Mouse (Mus musculus): ENCODE results near the gene Ttl.

The Ttl gene

DNA sequence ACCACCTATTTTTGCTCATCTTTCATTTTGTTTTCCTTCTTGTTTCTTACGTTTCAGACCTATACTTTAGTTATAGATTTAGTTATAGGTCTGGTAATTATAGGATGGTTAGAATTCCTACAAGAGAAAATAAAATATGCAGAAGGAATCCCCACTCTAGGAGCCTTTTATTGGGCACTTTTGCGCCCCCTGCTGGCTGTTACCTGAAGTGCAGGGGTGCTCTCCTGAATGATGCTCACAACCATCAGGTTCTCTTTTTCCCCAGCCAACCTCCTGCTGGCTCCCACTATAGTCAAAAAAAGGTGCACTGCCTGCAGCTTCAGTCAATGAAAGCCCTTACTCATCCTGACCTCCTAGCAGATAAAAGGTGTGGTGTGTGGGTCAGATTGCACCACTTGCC is 19.2 kb downstream of the Ttl start:
- DNase-seq (ENCODE audit: low read depth), result peak; percentile 17

DNA sequence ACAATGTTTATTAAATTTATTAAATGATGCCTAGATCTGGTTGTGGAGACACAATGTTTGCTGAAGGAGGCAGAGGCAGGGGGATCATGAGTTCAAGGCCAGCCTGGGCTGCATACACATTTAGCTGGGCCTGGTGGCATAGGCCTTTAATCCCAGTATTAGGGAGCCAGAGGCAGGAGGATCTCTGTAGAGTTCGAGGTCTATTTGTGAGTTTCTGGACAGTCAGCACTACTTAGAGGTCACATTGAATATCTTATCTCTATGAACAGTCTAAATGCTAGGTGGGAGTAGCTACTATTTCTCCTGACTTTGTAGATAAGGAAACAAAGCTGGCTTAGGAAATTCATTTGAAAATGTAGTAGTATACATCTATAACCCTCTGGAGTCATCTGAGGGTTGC is 21.8 kb downstream of the Ttl start:
- DNase-seq (ENCODE audit: low read depth), result no peak

DNA sequence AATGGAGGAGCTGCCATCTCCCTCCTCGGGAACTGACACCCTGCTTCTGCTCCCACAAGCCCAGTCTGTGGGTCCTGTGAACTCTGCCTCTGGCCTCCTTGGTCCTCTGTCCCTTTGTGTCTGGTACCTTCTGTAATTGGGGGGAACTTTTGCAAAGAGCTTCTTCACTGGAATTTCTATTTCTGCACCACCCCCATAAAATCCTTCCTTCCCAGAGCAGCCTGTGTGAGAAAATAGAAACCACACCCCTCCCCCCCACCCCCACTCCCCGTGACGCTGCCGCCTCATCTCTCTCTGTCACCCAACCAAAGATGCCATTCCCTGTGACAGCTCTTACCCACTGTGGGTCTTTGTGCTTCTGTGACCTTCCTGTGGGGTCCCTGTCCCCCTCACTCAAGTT is 24.6 kb downstream of the Ttl start:
- no peak for DNase-seq (ENCODE audit: low read depth)

DNA sequence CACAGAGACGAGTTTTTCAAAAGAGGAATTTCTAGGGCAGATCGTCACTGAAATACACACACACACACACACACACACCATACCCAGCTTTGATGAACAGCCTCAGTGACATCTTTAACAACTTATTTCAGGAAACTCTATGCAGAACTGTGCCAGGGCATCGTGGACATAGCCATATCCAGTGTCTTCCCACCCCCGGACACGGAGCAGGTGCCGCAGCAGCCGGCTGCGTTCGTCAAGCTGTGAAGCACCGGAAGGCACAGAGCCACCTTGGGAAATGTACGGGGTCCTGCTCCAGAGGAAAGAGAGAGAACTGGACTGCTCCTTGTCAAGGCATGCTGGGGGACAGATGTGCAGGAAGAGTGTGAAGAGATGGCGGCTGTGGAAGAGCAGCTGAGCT is 27.1 kb downstream of the Ttl start:
- no peak for DNase-seq (ENCODE audit: low read depth)

DNA sequence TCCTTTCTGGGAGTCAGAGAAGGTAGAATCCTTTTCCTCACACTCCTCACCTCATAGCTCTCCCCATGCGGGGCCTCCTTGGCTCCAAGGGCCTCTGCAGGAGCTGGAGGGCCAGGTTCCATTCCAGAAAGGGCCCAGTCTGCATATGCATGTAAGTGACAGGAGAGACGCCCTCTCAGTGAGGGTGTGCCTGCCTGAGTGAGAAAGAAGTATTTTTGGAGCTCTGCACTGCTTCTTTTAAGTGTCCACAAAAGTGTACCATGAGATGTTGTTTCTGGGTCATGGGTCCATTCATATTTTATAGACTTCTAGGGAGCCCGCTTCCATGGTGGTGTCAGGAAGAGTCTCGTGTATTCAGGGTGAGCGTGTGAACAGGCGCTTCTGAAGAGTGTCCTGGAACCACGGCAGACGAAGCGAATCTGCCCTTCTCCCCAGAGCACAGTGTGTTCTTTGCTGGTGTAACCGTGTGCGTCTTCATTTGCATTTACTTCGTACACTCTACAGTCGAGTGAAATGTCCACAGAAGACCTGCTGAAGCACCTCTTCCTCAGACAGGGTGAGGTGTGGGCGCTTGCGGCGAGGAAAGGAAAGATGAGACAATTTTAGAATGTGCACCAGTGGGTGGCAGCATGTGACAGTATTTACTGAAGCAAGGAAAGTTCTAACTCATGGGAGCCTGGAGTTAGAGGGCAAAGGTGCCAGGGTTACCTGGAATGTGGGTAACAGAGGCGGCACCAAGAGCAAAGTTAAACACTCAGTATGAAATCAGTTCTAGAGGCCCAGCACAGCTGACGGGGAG is 28.4 kb downstream of the Ttl start:
- no peak for DNase-seq (ENCODE audit: low read depth)

DNA sequence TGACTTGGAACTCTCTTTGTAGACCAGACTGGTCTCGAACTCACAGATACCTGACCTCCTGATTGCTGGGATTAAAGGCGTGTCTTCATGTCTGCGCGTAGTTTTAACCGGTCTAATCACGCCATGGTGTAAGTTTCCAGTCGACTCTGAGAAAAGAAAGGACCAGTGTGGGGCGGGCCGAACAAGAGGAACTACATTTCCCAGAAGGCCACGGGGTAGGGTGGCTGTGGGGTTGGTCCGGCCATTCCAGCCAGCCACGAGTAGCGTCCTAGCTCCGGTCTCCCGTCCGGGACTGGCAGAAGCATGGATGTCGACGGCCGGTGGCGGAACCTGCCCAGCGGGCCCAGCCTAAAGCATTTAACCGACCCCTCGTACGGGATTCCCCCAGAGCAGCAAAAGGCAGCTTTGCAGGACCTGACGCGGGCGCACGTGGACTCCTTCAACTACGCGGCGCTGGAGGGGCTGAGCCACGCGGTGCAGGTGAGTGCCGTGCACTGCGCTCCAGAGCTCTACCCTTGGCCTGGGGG is 35.1 kb downstream of the Ttl start, which contains the start of gene Polr1b:
Gene Polr1b (plus strand): TSS at position 212 of the 527 bp plus-strand sequence.
- DNase-seq (ENCODE audit: low read depth), result peak; percentile 97

DNA sequence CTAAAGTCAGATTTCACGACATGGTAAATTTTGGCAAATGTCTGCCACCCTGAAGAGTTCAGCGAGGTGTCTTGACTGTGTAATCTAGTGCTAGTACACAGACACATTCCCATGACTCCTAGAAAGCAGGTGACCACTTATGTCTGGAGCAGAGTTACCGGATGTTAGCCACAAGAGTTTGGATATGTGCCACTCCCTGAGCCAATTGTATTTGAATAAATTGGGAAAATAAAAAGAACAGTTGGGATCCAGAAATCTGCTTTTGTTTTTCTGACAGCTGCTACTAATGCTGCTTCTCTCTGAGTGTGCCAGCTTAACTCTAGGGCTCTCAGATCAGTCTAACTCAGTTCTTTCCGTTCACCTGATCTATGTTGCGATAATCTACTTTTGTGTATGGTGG is 47.2 kb downstream of the Ttl start:
- DNase-seq (ENCODE audit: low read depth), result no peak

DNA sequence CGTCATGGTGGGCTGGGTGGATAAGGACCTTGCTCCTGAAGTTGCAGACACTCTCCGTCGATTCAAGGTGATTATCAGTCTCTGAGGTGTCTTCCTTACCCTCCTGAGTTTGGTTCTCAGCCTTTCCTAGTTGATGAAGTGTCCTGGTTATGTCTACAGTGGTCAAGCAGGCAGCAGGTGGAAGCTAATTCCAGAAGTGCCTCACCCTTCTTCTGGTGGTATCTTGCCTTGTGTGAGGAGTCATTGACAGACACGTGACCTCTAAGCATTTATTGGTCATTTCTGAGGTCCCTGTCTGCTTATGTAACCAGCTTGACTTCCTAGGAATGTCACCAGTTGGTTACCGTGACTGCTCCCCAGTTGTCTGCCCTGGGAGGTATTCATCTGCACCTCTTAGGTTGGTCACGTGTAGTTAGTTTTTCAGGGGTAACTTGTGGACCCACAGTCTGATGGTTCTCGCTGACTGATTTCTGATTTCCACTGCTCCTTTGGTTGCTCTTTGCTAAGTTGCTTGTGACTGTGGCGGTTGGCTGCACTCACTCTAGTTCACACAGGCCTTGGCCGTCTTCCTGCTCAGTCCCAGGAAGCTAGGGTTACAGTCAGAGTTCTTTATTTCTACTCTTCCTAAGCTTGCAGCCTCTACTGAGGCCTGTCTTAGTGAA is 50.1 kb downstream of the Ttl start:
- DNase-seq (ENCODE audit: low read depth), result no peak

DNA sequence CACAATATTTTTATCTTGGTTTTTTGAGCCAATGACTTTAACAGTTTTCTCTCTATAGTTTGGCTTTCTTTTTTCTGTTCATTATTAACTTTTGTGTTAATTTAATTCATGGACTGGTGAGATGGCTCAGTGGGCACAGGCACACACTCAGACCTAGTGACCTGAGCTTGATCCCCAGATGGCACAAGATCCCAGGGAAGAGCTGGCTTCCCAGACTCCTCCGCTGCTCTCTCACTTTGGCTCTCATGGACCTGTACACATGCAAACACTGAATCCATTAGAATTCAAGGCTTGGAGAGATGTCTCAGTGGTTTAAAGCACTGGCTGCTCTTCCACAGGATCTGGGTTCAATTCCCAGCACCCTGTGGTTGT is 50.6 kb downstream of the Ttl start:
- DNase-seq (ENCODE audit: low read depth), result no peak

DNA sequence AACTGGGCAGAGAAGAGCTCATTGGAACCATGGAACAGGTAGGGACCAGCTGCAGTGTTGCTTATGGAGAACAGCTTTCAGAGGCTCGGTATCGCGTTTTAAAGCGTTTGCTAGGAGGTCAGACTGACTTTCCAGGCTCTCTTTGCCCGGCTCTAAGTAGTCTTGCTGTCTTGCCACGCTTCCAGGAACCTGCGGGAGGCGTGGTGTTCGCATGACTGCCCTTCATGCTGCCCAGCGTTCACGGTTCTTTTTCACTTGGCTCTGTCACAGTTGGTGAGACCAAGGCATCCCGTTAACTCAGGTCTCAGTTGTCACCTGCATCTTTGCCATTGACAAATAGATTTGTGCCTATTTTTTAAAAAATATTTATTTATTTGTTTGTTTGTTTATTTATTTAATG is 52.3 kb downstream of the Ttl start:
- DNase-seq (ENCODE audit: low read depth), result no peak

DNA sequence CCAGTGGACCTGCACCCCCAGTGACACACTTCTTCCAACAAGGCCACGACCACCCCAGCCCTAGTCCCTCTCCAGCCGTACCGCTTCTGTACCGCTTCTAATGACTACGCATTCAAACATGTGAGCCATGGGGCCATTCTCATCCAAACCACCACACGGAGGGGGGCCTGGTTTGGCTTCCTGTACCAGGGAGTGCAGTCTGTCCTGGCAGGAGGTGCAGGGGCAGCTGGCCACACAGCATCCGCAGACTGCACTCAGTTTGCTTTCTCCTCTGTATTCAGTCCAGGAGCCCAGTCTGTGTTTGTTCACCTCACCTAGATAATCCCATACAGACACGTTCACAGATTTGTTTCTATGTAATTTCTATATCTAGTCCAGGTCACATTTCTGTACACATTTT is 56.2 kb downstream of the Ttl start:
- no peak for DNase-seq (ENCODE audit: low read depth)

DNA sequence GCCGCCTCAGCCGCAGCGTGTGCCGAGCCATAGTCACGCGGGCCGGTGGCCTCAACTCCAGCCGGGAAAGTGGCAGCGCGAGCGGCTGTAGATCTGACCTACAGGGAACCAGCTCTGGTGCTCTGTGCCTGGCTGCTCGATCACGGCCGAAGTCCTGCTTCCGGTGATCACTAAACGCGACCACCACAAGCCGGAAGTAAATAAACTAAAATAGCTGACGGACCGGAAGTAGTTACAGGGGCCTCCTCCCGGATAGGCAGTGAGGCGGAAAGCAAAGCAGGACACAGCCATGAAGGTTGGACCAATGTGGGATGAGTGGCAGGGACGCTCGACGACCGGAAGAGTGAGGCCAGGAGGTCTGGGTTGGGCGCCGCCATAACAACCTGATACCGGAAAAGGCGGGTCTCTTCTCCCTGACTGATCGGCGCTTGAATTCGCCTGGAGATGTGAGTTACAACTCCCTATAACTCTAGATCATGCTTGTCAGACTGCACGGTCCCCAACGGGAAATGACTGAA is 63.7 kb downstream of the Ttl start, which contains the start of gene Chchd5:
Gene Chchd5 (plus strand): TSS at position 289 of the 518 bp plus-strand sequence.
- peak; percentile 99 for DNase-seq (ENCODE audit: low read depth)

DNA sequence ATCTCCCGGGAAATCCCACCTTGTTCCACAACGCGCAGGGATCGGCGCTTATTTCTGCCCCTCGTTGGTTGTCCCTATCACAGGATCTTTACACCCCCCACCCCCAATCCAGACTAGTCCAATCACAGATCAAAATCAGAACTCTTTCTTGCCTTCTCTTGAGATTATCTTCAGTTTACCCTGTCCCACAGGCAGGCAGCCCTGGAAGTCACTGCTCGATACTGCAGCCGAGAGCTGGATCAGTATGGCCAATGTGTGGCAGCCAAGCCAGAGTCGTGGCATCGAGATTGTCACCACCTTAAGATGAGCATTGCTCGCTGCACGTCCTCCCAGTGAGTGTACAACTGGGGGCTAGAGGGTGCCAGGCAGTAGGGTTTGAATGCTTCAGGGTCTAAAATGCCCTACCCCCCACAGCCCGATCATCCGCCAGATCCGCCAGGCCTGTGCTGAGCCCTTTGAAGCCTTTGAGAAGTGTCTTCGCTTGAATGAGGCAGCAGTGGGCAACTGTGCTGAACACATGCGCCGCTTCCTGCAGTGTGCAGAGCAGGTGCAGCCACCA is 64.3 kb downstream of the Ttl start:
- DNase-seq (ENCODE audit: low read depth), result peak; percentile 45

DNA sequence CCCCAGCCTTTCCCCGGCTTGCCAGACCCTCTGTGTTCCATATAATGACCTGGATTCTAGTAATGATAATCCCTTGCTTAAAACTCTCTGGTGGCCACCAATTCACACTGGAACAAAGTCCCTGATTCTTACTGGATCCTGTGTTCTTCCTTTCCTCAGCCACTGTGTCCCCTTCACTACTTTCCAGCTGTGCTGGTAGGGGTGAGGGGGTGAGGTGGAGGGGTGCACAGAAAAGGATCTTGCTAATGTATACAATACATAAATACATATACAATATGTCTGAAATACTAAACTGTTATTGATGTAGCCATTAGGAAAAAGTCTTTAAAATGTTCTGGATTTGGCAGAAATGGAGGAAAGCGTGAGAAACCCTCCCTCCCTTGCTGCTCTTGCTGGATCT is 65.0 kb downstream of the Ttl start:
- no peak for DNase-seq (ENCODE audit: low read depth)

DNA sequence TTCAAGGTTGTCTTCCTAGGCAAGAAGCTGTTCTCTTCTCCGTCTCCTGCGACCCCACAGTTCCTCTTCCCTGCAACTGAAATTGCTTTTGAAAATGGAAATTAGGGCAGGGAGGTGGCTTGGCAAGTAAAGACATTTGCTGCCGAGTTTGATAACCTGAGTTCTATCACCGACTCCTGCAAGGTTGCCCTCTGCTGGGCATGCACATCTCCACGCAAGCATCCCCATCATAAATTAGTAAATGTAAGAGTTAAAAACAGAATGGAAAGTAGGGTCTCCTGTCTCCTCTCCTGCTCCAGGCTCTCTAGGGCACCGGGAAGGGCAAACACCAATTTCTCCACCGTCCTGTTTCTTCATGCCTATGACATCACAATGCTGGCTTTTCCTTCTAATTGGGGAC is 66.5 kb downstream of the Ttl start:
- peak; percentile 39 for DNase-seq (ENCODE audit: low read depth)

DNA sequence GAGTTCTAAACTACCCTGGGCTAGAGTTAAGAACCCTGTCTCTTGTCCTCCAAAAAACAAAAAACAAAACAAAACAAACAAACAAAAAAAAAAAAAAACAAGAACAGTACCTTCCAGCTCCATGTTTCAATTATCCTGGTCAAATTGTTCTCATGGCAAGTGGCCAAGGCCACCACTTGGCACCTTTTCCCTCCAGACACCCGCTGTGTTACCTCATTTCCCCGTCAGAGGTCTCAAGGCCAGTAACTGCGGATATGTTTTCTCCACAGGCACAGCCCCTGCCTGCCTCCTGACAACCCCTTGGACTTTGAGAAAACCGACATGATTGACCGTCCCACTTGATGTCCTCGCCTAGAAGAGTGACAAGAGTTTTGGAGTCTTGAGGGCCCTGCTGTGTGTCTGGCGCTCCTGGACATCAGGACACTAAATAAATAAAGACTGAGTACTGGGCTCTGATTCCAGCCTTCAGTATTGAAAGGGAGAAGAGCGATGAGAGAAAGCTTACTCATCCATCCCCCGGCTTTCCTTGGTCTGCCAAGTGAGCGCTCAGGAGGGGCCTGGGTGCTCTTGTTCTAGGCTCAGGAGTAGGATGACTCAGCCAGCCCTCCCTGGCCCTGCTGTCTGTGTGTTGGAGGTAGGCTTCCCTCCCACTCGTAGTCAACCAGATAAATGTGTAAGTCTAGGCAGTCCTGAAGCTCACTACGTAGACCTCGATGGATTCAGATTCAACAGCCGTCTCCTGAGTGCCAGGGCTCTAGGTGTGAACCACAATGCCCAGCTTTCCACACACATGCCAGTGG is 67.5 kb downstream of the Ttl start:
- peak; percentile 29 for DNase-seq (ENCODE audit: low read depth)

DNA sequence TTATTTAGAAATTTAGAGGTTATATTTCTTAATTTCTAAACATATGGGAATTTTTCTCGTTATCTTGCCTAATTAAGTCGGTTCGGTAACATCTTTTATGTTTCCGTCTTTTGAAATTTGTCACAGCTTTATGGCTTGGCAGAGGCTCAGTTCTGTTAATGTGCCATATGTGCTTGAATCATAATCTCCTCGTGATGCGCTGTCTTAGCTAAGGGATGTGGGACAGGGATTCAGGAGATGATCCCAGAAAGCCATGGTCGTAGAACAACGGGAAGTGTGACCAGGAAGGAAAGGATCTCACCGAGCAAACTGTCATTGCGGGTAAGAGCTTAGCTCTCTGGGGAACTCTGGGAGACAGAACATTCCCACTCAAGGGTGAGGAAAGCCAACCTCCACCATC is 74.2 kb downstream of the Ttl start:
- no peak for DNase-seq (ENCODE audit: low read depth)

Measured in 416B (cell line).